Mouse (Mus musculus) stomach, postnatal 0 days (tissue): ENCODE measurements around the gene Ilvbl. TPM values are rescaled to one million over a fixed set of nuclear protein-coding genes. Genes with fewer than 3 reads are reported as not detected.
"Not testable (repeated sequence)": the region's sequence is repeated elsewhere in the genome, so short reads cannot be mapped to it uniquely, and the experiment has no call there.

ENCODE experiments used
- ATAC-seq: fragments of 200-750 bp; cut with Nextera tagmentation; 2 replicates; pipeline ENCODE4 v1.8.0; 2017; ENCODE audit not compliant: low FRiP score, low TSS enrichment
- DNase-seq: peaks from one replicate; pipeline ENCODE4 v3.0.0-alpha.2; 2016; ENCODE audit warnings: low spot score
- H3K27ac ChIP-seq: fragments of 300-500 bp; sonication (generic); replicated peaks from 2 replicates; pipeline ENCODE4 v1.5.1; 2014; ENCODE audit warnings: mild to moderate bottlenecking, control low read depth
- H3K27me3 ChIP-seq: fragments of 300-500 bp; sonication (generic); 2 replicates; pipeline ENCODE4 v1.6.1; 2014; ENCODE audit warnings: low read length; ENCODE audit not compliant: control insufficient read depth, insufficient read depth
- H3K36me3 ChIP-seq: fragments of 300-500 bp; sonication (generic); 2 replicates; pipeline ENCODE4 v1.6.1; 2014; ENCODE audit warnings: low read length, mixed read lengths; ENCODE audit not compliant: control insufficient read depth, insufficient read depth
- H3K4me1 ChIP-seq: fragments of 300-500 bp; sonication (generic); replicated peaks from 2 replicates; pipeline ENCODE4 v1.6.1; 2014; ENCODE audit warnings: antibody characterized with exemption; ENCODE audit not compliant: control insufficient read depth, insufficient read depth
- H3K4me2 ChIP-seq: fragments of 300-500 bp; sonication (generic); replicated peaks from 2 replicates; pipeline ENCODE4 v1.6.1; 2014; ENCODE audit warnings: low read depth, mild to moderate bottlenecking, control low read depth, moderate library complexity
- H3K4me3 ChIP-seq: fragments of 300-500 bp; sonication (generic); 2 replicates; pipeline ENCODE4 v1.5.1; 2014; ENCODE audit warnings: low read depth, low read length, control low read depth
- H3K9ac ChIP-seq: fragments of 300-500 bp; sonication (generic); 2 replicates; pipeline ENCODE4 v1.6.1; 2014; ENCODE audit warnings: mild to moderate bottlenecking, low read length, control low read depth, mixed read lengths
- H3K9me3 ChIP-seq: fragments of 300-500 bp; sonication (generic); 2 replicates; pipeline ENCODE4 v1.6.1; 2016; ENCODE audit warnings: low read length; ENCODE audit not compliant: control insufficient read depth
- CTCF ChIP-seq: IDR thresholded peaks from 2 replicates; pipeline ENCODE4 v1.5.1; 2016; ENCODE audit warnings: antibody characterized with exemption, low read depth, mild to moderate bottlenecking, moderate library complexity
- EP300 ChIP-seq: optimal IDR thresholded peaks from 2 replicates; pipeline ENCODE3; 2016; ENCODE audit warnings: antibody characterized with exemption
- WGBS: fragments of 180-500 bp; shearing (Covaris S2); extraction: QIAGEN DNeasy Blood & Tissue Kit; methylation state at CpG from one replicate; pipeline ENCODE4 v1.1.7; 2014; 5-methylcytosine and 5-hydroxymethylcytosine counted together
- microRNA-seq: library from miRNA; unstranded; fragments of <30 nt; microRNA quantifications from one replicate; pipeline ENCODE4, GENCODE M21; 2016
- polyA plus RNA-seq: library from polyadenylated mRNA; unstranded; fragments of >200 nt; fragmentation: Nextera tagmentation; extraction: Ambion mirVana; gene quantifications from 2 replicates; pipeline ENCODE4 v1.2.1, GENCODE M21; 2015

The Ilvbl gene
- polyA plus RNA-seq, 1 experiment from 2014 or later = 62.3 TPM

DNA sequence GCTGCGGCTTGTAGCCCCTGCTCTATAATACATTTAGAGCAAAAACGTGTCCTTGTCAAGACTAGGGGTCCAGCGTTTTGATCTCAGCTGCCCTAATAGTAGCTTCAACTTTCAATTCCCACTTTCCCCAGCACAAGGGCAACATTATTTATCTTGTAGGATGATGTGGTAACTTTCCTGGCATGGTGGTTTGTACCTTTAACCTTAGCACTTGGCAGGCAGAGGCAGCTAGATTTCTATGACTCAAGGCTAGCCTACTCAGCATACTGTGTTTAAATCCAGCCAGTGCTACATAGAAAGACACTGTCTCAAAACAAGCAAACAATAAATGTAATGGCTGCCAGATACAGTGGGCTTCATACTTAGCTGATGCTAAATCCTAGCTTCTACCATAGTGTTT lies 33.5 kb downstream of the Ilvbl start:
- DNase-seq (no peak), ATAC-seq (no peak)
- Histone ChIP-seq H3K4me2 (no peak overlapping the region), H3K4me1 (no peaks in the 10 kb centered on the region), H3K9me3 (no peaks in the 10 kb centered on the region), H3K9ac (no peak overlapping the region), H3K4me3 (no peak overlapping the region), H3K36me3 (no peaks in the 10 kb centered on the region), H3K27ac (no peak overlapping the region), H3K27me3 (no peaks in the 10 kb centered on the region)
- no peak for TF ChIP-seq EP300
- no peak for TF ChIP-seq CTCF
- WGBS = 60% methylated on average over 3 of the region's 3 CpGs

- ATAC-seq (no peak), DNase-seq (no peak)
- H3K4me1 ChIP-seq = no peaks in the 10 kb centered on the region
- WGBS = 81% methylated on average over 1 of the region's 1 CpGs
- no peaks in the 10 kb centered on the region for H3K27me3 ChIP-seq
- no peak within 1 kb of the TSS for H3K4me3 ChIP-seq
- no peaks in the 10 kb centered on the region for H3K9me3 ChIP-seq
- H3K36me3 ChIP-seq = no peaks in the 10 kb centered on the region
- no peak for TF ChIP-seq CTCF
- TF ChIP-seq EP300 = no peak
- H3K9ac ChIP-seq = no peak within 1 kb of the TSS
- no peak within 1 kb of the TSS for H3K27ac ChIP-seq
- no peak within 1 kb of the TSS for H3K4me2 ChIP-seq
Observed at GRCm38 (mm10) chr10:78617974-78618373, 43.8 kb downstream of the Ilvbl start, which contains the start of gene Olfr1357. Gene Olfr1357, minus strand, starts transcription at chr10:78618074.

DNA sequence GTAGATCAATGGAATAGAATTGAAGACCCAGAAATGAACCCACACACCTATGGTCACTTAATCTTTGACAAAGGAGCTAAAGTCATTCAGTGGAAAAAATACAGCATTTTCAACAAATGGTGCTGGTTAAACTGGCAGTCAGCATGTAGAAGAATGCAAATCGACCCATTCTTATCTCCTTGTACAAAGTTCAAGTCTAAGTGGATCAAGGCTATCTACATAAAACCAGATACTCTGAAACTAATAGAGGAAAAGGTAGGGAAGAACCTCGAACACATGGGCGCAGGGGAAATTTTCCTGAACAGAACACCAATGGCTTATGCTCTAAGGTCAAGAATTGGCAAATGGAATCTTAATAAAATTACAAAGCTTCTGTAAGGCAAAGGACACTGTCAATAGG lies 49.0 kb downstream of the Ilvbl start:
- H3K4me2 ChIP-seq, H3K4me1 ChIP-seq, H3K36me3 ChIP-seq, H3K9ac ChIP-seq, H3K27ac ChIP-seq, ATAC-seq, H3K4me3 ChIP-seq, H3K9me3 ChIP-seq, DNase-seq, H3K27me3 ChIP-seq: not testable (repeated sequence)
- 76% methylated on average over 3 of the region's 3 CpGs for WGBS

- Histone ChIP-seq H3K27ac (no peak overlapping the region), H3K9ac (no peak overlapping the region), H3K9me3 (no peaks in the 10 kb centered on the region), H3K4me2 (no peak overlapping the region), H3K36me3 (no peaks in the 10 kb centered on the region), H3K27me3 (no peaks in the 10 kb centered on the region), H3K4me1 (no peaks in the 10 kb centered on the region), H3K4me3 (no peak overlapping the region)
- DNase-seq (no peak), ATAC-seq (no peak)
- WGBS = 71% methylated on average over 4 of the region's 4 CpGs
- no peak for TF ChIP-seq EP300
- no peak for TF ChIP-seq CTCF
Observed at GRCm38 (mm10) chr10:78630194-78630593, 56.0 kb downstream of the Ilvbl start.

DNA sequence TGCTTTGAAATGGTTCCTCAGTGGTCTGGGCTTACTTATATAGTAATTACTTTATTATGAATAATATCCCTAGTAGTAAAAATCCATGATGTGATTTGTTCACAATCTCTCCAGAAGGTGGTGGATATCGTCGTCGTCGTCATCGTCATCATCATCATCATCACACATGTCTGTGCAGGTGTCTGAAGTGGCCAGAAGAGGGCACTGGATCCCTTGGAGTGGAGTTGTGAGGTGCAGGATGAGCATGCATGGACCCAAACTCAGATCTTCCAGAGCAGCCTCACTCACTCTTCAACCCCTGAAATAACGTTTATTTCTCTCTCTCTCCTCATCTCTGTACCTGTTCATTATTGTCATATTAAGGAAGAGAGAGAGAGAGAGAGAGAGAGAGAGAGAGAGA lies 58.2 kb downstream of the Ilvbl start:
- ATAC-seq (no peak), DNase-seq (no peak)
- 12% methylated on average over 6 of the region's 6 CpGs for WGBS

More for the DNA sequence above, 58.2 kb downstream of the Ilvbl start:
- no peak overlapping the region for H3K4me3 ChIP-seq
- no peak overlapping the region for H3K27ac ChIP-seq
- H3K9ac ChIP-seq = no peak overlapping the region
- H3K27me3 ChIP-seq = no peaks in the 10 kb centered on the region
- TF ChIP-seq CTCF (peak; percentile 78), EP300 (no peak)
- H3K36me3 ChIP-seq = no peaks in the 10 kb centered on the region
- H3K4me2 ChIP-seq = no peak overlapping the region
- H3K9me3 ChIP-seq = no peaks in the 10 kb centered on the region
- H3K4me1 ChIP-seq = no peaks in the 10 kb centered on the region

Small RNA genes lying within 50 kb of the gene (microRNA-seq; reads per million reads assigned to microRNA genes)
- gene Gm27541 = not detected

Other genes starting within 250 kb of the Ilvbl start
- gene Agpat3, start 221.9 kb upstream of the Ilvbl start, polyA plus RNA-seq = 69.9 and 71.5 TPM in 2 replicates
- 148 TPM in 2 replicates for gene Rrp1, start 161.3 kb upstream of the Ilvbl start, polyA plus RNA-seq
- gene Cstb, start 148.7 kb upstream of the Ilvbl start, polyA plus RNA-seq = 636 and 675 TPM in 2 replicates
- gene Pdxk, start 109.4 kb upstream of the Ilvbl start, polyA plus RNA-seq = 5.3 and 5.6 TPM in 2 replicates
- gene Olfr1358, start 56.9 kb upstream of the Ilvbl start, polyA plus RNA-seq = not detected in 2 replicates
- 5.8 and 7.2 TPM in 2 replicates for gene Syde1, start 17.6 kb downstream of the Ilvbl start, polyA plus RNA-seq
- not detected in 2 replicates for gene Olfr1357, start 43.7 kb downstream of the Ilvbl start, polyA plus RNA-seq
- gene Casp14, start 143.9 kb downstream of the Ilvbl start, polyA plus RNA-seq = 29.5 and 31.1 TPM in 2 replicates
- gene Ccdc105, start 178.7 kb downstream of the Ilvbl start, polyA plus RNA-seq = 0.07 TPM in 1 of 2 replicates, not detected in the other
- gene Slc1a6, start 206.2 kb downstream of the Ilvbl start, polyA plus RNA-seq = 0.23 and 0.38 TPM in 2 replicates